Mouse (Mus musculus) ovary, postnatal 14 days (tissue): Measurements from ENCODE around the gene Crat.
A peak's percentile ranks its signal among the peaks of the same experiment; 100 is the strongest.

Experiments
- DNase-seq: peaks from one replicate; pipeline ENCODE4 v3.0.0; 2022; ENCODE audit warnings: low spot score

Gene Crat

GRCm38 (mm10) chr2:30415157-30415935 is at the start of gene Crat:
Crat (minus strand) TSS chr2:30415813.
- peak; percentile 79 for DNase-seq

DNA sequence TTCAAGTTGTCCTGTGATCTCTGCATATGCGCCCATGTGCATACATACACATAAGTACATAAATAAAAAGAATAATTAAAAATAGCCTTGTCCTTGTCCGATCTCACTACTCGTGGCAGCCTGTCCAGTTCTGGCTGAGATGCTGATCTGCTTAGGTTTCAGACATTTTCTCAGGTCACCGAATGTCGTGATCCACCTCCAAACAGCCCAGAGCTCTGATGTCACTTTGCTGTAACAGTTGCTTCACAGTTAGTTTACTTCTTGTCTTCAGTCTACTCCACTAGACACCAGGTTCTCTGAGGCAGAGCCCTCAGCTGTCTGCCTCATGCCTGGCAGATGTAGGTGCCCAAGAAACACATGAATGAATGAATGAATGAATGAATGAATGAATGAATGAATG is 48.8 kb upstream of the Crat start:
- no peak for DNase-seq

GRCm38 (mm10) chr2:30463904-30464330 is 48.3 kb upstream of the Crat start:
- DNase-seq, result no peak

DNA sequence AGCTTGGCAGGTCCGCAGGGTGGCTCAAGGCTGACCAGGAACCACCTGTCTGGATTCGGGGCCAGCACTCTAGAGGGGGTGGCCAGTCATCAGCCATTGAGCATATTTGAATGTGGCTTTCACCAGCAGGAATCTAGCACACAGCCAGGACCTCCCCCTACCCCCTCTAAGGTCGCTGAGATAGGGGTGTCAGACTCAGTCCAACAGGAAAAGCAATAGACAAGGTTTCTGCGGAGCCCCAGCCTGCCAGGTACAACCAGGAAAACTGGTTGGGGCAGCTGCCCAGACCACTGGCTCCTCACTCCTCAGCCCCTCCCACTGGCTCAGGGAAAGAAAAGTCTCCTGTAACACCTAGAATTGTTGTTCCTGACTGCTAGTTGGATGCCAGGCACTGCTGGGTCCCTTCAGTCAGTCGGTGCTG is 47.7 kb upstream of the Crat start:
- DNase-seq, result no peak

GRCm38 (mm10) chr2:30459241-30459640 is 43.6 kb upstream of the Crat start:
- no peak for DNase-seq

DNA sequence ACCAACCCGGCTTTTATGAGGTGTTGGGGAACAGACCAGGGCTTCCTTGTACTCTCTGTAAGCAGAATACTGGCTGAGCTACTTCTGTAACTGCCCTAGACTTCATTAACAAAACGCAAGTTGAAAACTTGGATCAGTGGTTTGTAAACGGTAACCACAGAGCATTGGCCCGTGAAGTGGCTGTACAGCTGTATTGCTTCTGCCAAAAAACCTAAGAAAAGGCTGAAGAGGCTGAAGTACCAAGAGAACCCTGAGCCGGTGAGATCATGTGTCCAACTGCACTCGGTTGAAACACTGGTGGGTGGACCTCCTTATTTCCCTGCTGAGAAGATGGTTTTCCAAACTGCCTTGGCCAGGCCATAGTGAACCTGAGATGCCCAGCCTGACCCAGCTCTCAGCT is 42.7 kb upstream of the Crat start:
- no peak for DNase-seq

- DNase-seq, result no peak
These were observed 40.7 kb upstream of the Crat start for GRCm38 (mm10) chr2:30456104-30456980.

- DNase-seq, result no peak
These were observed 39.0 kb upstream of the Crat start for GRCm38 (mm10) chr2:30454587-30454986.

DNA sequence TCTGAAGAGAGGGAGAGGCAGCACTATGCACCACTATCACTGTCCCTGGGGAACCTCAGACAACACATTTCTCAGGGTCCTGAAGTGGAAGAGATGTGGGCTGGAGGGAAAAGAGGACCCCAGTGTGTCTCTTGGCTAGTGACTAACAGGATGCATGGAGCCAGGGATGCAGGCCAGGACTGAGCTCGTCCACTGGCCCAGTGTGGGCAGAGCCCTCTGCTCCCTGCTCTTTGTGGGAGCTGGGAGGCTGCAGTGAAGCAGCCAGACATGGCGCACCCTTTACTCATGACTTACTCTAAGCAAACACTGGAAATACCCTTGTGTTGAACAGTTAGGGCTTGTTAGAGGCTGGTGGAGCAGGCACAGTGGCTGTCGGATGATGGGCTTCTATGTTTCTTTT is 38.0 kb upstream of the Crat start:
- no peak for DNase-seq

- DNase-seq, result no peak
These were observed 35.9 kb upstream of the Crat start for GRCm38 (mm10) chr2:30451525-30451924.

GRCm38 (mm10) chr2:30450530-30450929 is 34.9 kb upstream of the Crat start:
- DNase-seq, result no peak

GRCm38 (mm10) chr2:30448371-30448770 is 32.8 kb upstream of the Crat start:
- no peak for DNase-seq

- DNase-seq, result no peak
These were observed 31.5 kb upstream of the Crat start for GRCm38 (mm10) chr2:30446891-30447826.

GRCm38 (mm10) chr2:30445312-30445711 is 29.7 kb upstream of the Crat start:
- no peak for DNase-seq

DNA sequence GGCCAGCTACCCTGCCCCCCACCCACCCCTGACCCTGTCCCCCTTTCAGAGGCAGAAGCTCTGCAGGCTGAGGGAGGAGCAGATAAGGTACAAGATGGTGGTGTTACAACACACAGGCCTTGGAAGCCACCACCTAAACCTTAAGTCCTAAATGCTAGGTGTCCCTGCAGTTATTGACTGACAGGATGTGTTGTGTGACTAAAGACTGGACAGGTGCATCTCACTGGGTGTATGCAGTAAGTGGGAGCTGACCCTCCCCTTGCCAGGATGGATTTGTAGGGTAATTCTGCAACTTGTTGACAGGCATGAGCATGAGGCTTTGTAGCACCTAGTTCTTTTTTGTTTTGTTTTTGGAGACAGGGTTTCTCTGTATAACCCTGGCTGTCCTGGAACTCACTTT is 28.8 kb upstream of the Crat start:
- DNase-seq, result no peak

DNA sequence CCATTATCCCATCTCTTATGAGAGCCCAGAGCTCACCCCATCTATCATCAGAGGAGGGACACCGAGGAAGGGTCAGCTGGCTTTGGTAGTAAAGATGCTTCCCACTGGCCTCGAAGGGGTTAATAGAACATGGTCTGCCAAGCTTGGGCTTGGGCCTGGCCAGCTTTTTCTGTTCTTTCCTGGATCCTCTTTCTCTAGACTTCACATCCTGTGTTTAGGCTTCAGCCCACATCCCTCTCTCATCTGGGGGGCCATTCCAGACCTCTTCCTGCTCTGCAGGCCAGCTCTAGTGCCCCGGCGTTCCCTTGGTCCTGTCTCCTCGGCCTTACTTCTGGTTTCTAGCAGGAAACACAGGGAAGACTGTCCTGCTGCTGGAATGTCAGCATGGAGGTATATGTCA is 28.4 kb upstream of the Crat start:
- DNase-seq, result no peak

GRCm38 (mm10) chr2:30443281-30443680 is 27.7 kb upstream of the Crat start:
- DNase-seq, result no peak

DNA sequence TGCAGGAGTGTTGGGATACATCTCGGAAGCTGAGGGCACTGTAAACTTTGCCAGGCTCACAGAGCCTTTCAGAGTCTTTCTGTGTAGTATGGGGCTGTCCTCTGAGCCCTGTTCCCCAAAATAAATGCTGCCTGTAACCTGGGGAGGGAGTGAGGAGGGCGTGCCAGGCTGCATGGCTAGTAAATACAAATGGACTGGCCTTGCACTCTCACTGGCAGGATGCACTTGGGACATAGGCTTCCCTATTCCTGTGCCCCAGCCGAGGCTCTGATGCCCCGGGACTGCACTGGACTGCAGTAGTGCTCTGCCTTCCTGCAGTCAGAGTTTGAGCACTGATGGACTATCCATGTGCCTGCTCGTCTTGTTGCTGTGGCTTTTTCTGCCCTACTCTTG is 26.9 kb upstream of the Crat start:
- DNase-seq, result no peak

GRCm38 (mm10) chr2:30441518-30442497 is 26.2 kb upstream of the Crat start:
- peak; percentile 64 for DNase-seq

DNA sequence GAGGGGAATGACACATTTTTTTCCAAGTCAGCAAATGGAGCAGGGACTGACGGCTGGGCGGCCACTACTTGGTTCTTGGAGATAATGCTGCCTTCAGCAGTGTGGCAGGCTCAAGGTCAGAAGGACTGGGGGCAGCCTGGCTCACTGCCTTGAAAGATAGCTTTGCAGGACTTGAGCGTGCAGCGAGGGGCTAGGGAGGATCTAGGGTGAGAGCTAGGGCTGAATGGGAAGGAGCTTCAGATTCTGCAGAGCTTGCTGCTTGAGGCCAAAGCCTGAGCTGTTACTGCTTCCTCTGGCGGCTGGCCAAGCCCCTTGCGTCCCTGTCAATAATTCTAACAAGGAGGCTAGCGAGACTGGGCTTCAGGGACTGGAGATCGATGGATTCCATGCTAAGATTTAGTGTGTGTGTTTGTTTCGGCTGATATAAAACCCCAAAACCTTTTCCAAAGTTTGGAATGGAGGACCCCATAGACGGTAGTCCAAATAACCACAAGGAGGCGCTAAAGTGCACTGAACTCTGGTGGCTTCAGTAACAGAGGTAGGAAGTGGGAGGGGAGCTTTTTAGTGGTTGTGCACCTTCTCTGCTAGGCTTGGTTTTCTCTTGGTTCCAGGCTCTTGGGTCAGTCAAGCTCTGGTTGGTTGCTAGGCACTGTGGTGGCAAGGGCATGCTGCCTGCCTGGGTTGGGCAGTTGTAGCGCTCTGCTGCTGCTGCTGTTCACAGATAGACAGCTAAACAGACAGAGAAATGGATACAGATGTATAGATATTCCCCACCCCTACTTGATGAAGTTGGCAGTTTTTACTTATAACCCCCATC is 25.3 kb upstream of the Crat start:
- peak; percentile 68 for DNase-seq
